Mouse (Mus musculus): ENCODE measurements around the gene Rab23. TPM values are rescaled to one million over a fixed set of nuclear protein-coding genes. Genes with fewer than 3 reads are reported as not detected.

Gene Rab23
- polyA plus RNA-seq (2017; shearing (Covaris generic)), result 12.9 TPM

DNA sequence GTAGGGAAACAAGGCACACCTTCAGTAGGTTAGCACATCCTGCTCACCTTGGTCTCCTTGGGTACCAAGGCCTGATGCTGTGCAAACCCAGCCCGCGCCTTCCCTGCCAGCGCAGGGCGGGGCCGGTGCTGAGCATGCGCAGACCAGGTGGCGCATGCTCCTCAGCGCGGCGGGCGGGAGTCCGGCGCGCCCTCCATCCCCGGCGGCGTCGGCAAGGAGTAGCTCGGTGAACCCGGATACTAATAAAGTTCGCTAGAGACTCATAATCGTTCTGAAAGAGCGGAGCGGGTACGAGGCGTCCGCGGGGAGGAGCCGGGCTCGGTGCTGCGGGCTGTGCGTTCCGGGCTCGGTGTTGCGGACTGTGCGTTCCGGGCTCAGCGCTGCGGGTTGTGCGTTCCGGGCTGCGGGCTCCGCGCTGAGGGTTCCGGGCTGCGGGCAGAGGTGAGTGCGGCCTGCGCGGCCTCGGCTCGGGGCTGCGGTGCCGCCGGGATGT lies at the start of gene Rab23:
Gene Rab23 (plus strand): TSS at position 155 of the 493 bp plus-strand sequence.

DNA sequence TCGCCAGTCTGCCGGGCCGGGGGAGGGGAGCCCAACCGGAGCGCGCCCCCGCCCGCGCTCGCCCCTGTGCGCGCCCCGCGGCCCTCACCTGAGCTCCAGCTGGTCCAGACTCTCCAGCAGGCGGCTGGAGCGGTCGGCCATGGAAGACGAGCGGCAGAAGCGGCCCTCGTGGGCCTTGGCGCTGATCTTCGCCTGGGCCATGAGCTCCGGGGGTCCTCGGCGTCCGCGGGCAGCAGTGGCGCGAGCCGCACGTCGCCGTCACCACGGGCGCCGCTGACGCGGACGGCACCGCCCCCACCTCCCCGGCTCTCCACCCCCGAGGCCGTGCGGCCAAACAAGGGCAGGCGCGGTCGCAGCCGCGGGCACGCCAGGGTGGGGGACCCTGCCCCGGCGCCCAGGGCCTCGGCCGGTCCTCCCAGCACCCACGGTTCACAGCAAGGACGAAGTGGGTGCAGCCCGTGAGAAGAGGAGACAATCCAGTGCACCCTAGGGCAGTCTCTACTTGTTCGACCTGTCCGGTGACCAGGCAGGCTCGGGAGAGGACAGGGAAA lies 37.9 kb downstream of the Rab23 start, which contains the start of gene Bag2:
Gene Bag2 (minus strand): TSS at position 305 of the 551 bp plus-strand sequence.

Other genes with a start within 250 kb of the Rab23 start
- gene Prim2, start 50.1 kb upstream of the Rab23 start, polyA plus RNA-seq (2017; shearing (Covaris generic)), result 10.2 TPM
- 2.2 TPM for gene Bag2, start 37.9 kb downstream of the Rab23 start, polyA plus RNA-seq (2017; shearing (Covaris generic))
- 32.0 TPM for gene Zfp451, start 94.7 kb downstream of the Rab23 start, polyA plus RNA-seq (2017; shearing (Covaris generic))
- 0.45 TPM for gene Bend6, start 187.9 kb downstream of the Rab23 start, polyA plus RNA-seq (2017; shearing (Covaris generic))
- 1.5 TPM for gene Dst, start 188.3 kb downstream of the Rab23 start, polyA plus RNA-seq (2017; shearing (Covaris generic))

All from naive thymus-derived CD4-positive, alpha-beta T cell, adult 5 months (primary cell).